Mouse (Mus musculus): ENCODE results near the gene Kctd13.

- TF ChIP-seq CTCF (IDR thresholded peaks at IDR 0.05; ENCODE audit: control insufficient read depth, insufficient read depth, low read length): no peak
- TF ChIP-seq POLR2A (IDR thresholded peaks at IDR 0.05; ENCODE audit: borderline replicate concordance, control insufficient read depth, low read depth, low read length): no peak
These were observed 12.5 kb downstream of the Kctd13 start for GRCm38 (mm10) chr7:126941171-126941570.

Measured in bone marrow, adult 2 months (tissue).